Mouse (Mus musculus) kidney, embryonic 14.5 days (tissue): ENCODE data around the gene Cntnap2. TPM values are rescaled to one million over a fixed set of nuclear protein-coding genes. Genes with fewer than 3 reads are reported as not detected.
"Not testable (repeated sequence)": the region's sequence is repeated elsewhere in the genome, so short reads cannot be mapped to it uniquely, and the experiment has no call there.

Source experiments
- ATAC-seq: fragments of 200-750 bp; cut with Nextera tagmentation; 2 replicates; pipeline ENCODE4 v1.8.0; 2017; ENCODE audit warnings: moderate number of reproducible peaks, mild to moderate bottlenecking, moderate TSS enrichment, moderate library complexity; ENCODE audit not compliant: low FRiP score, low TSS enrichment
- H3K27ac ChIP-seq: fragments of 300-500 bp; sonication (generic); 2 replicates; pipeline ENCODE4 v1.5.1; 2014; ENCODE audit warnings: low read depth, mild to moderate bottlenecking, low read length, moderate library complexity, mixed read lengths
- H3K27me3 ChIP-seq: fragments of 300-500 bp; sonication (generic); 2 replicates; pipeline ENCODE4 v1.6.1; 2014; ENCODE audit warnings: mild to moderate bottlenecking, low read length; ENCODE audit not compliant: control insufficient read depth, insufficient read depth
- H3K36me3 ChIP-seq: fragments of 300-500 bp; sonication (generic); 2 replicates; pipeline ENCODE4 v1.6.1; 2014; ENCODE audit warnings: low read length, mixed read lengths; ENCODE audit not compliant: control insufficient read depth, insufficient read depth
- H3K4me1 ChIP-seq: fragments of 300-500 bp; sonication (generic); 2 replicates; pipeline ENCODE4 v1.6.1; 2014; ENCODE audit warnings: low read length, mixed read lengths; ENCODE audit not compliant: control insufficient read depth, insufficient read depth
- H3K4me2 ChIP-seq: fragments of 300-500 bp; sonication (generic); replicated peaks from 2 replicates; pipeline ENCODE4 v1.6.1; 2014; ENCODE audit warnings: low read depth, mild to moderate bottlenecking, low read length
- H3K4me3 ChIP-seq: fragments of 300-500 bp; sonication (generic); 2 replicates; pipeline ENCODE4 v1.5.1; 2014; ENCODE audit warnings: mild to moderate bottlenecking, low read length
- H3K9ac ChIP-seq: fragments of 300-500 bp; sonication (generic); 2 replicates; pipeline ENCODE4 v1.6.1; 2014; ENCODE audit warnings: low read depth, mild to moderate bottlenecking, low read length, moderate library complexity
- H3K9me3 ChIP-seq: fragments of 300-500 bp; sonication (generic); 2 replicates; pipeline ENCODE4 v1.6.1; 2016; ENCODE audit warnings: low read length; ENCODE audit not compliant: control insufficient read depth
- WGBS: fragments of 180-500 bp; shearing (Covaris S2); extraction: QIAGEN DNeasy Blood & Tissue Kit; methylation state at CpG from one replicate; pipeline ENCODE4 v1.1.7; 2014; 5-methylcytosine and 5-hydroxymethylcytosine counted together
- polyA plus RNA-seq: library from polyadenylated mRNA; unstranded; fragments of >200 nt; fragmentation: Nextera tagmentation; extraction: Ambion mirVana; gene quantifications from 2 replicates; pipeline ENCODE4 v1.2.1, GENCODE M21; 2014

Gene Cntnap2
- polyA plus RNA-seq, 1 experiment from 2014 or later = 1.9 TPM

DNA sequence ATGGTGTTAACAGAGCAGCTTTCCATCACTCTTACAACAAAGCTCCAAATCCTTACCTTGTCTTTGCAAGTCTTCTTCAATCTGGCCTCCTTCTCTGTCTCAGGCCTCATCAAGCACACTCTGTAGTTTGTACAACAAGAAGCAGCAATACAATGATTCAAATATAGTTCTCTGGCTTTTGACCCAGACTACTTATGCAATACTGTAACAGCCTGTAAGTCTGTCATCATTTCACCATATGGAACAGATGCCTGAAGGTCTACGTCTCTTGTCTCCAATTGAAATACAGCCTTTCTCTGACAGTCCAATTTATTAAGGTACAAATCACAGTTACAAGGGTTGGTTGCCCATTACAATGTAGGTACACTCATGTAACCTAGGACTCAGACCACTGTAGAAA is 1453.7 kb downstream of the Cntnap2 start:
- H3K4me3 ChIP-seq = no peak overlapping the region
- H3K4me2 ChIP-seq = no peak overlapping the region
- WGBS = 63% methylated on average over 1 of the region's 1 CpGs
- H3K9me3 ChIP-seq = no peaks in the 10 kb centered on the region
- ATAC-seq = no peak
- no peak overlapping the region for H3K27ac ChIP-seq
- H3K27me3 ChIP-seq = no peaks in the 10 kb centered on the region
- H3K36me3 ChIP-seq = no peaks in the 10 kb centered on the region
- H3K9ac ChIP-seq = no peak overlapping the region
- no peaks in the 10 kb centered on the region for H3K4me1 ChIP-seq

DNA sequence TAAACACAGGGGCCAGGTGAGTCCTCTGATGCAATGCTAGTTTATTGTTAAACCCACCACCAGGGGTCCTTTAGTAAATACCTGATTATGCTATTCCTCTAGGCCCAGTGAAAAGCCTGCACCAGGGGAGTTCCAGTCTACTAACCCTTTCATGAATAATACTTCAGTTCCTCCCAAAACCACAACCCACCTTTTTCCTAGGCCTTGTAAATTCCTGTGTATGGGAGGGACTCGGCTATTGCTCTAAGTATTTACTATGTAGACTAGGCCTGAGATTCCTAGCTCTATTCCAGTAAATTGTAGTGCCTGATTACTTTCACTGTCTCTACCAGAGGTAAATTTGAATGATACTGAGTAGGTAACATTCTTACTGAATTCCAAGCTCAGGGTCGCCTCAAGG is 1478.4 kb downstream of the Cntnap2 start:
- H3K27me3 ChIP-seq, H3K27ac ChIP-seq, H3K9me3 ChIP-seq, H3K4me1 ChIP-seq, H3K4me2 ChIP-seq, H3K36me3 ChIP-seq, ATAC-seq, H3K9ac ChIP-seq, H3K4me3 ChIP-seq: not testable (repeated sequence)
- WGBS = 79% methylated on average over 2 of the region's 2 CpGs

DNA sequence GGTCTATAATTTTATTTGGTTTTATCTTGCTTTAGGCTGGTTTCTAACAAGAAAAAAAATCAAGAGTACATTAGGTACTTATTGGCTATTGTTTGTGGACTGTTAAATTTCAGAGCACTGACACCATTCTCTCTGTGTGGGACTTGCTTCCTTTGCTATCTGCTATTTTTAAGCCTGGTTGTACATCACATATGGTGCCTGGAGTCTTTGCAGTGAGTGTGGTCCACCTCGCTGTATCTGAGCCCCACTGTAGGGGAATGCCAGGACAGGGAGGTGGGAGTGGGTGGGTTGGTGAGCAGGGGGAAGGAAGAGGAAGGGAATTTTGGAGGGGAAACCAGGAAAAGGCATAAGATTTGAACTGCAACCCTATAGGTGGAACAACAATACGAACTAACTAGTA is 1504.3 kb downstream of the Cntnap2 start:
- Histone ChIP-seq H3K27ac (no peak overlapping the region), H3K4me1 (no peaks in the 10 kb centered on the region), H3K9ac (no peak overlapping the region), H3K36me3 (no peaks in the 10 kb centered on the region), H3K4me3 (no peak overlapping the region), H3K9me3 (no peaks in the 10 kb centered on the region), H3K27me3 (no peaks in the 10 kb centered on the region), H3K4me2 (no peak overlapping the region)
- no peak for ATAC-seq
- 89% methylated on average over 2 of the region's 2 CpGs for WGBS

DNA sequence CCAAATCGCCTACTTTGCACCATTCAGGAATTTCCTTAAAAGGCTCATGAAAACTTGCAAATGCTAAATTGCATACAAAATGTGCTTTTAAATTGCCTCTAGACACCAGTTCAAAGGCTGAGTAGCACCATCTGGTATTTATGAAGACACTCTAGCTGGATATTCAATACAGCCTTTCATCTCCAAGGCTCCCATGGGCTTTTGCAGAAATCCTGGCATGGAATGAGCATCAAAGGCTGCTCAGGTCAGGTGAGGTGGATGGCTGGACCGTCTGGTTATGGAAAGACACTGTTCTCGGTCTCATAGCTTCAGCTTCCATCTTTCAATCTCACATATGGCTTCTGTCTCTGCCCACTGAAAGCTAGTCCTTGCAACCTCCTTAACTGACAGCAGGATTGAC is 1515.9 kb downstream of the Cntnap2 start:
- H3K27me3 ChIP-seq = no peaks in the 10 kb centered on the region
- 72% methylated on average over 3 of the region's 3 CpGs for WGBS
- no peak for ATAC-seq
- no peak overlapping the region for H3K9ac ChIP-seq
- no peak overlapping the region for H3K4me3 ChIP-seq
- no peaks in the 10 kb centered on the region for H3K4me1 ChIP-seq
- H3K9me3 ChIP-seq = no peaks in the 10 kb centered on the region
- H3K36me3 ChIP-seq = no peaks in the 10 kb centered on the region
- no peak overlapping the region for H3K4me2 ChIP-seq
- no peak overlapping the region for H3K27ac ChIP-seq

DNA sequence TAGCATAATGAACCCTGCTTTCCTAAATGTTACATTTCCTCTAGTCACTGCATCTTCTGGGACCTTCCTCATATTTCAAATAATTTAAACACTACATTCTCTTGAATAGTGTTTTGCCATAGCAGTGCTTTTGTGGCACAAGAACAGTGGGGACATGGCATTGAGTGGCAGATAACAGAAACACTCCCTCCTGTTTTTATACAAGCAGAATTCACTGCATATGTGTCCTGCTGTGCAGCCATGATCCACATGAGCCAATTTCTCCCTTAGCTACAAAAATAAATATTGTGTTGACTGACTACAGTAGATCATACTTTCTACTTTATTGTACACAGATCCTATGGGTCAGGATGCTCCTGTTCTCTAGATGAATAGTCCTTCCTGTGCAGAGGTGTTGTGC is 1553.2 kb downstream of the Cntnap2 start:
- Histone ChIP-seq H3K27ac (no peak overlapping the region), H3K27me3 (no peaks in the 10 kb centered on the region), H3K4me1 (no peaks in the 10 kb centered on the region), H3K4me3 (no peak overlapping the region), H3K4me2 (no peak overlapping the region), H3K9me3 (no peaks in the 10 kb centered on the region), H3K36me3 (no peaks in the 10 kb centered on the region), H3K9ac (no peak overlapping the region)
- ATAC-seq = no peak

DNA sequence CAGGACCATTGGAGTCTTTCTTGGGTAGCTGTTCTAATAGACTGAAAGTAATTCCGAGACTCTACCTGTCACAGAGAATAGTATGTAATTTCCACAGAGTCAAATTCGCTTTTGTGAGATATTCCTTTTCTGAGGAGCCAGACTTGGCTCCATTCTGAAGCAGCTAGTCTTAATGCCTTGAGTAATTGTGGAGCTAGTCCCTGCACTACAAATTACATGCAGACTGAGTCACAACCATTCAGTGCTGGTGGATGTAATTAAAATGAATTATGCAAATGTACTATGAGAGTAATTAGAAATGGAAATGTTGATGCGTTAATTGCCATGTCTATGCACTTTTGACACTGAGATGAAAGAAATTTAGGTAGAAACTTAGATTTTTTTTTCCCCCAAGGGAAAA is 1553.7 kb downstream of the Cntnap2 start:
- Histone ChIP-seq H3K27me3 (no peaks in the 10 kb centered on the region), H3K4me1 (no peaks in the 10 kb centered on the region), H3K27ac (no peak overlapping the region), H3K9me3 (no peaks in the 10 kb centered on the region), H3K4me3 (no peak overlapping the region), H3K9ac (no peak overlapping the region), H3K36me3 (no peaks in the 10 kb centered on the region), H3K4me2 (no peak overlapping the region)
- WGBS = 87% methylated on average over 3 of the region's 3 CpGs
- no peak for ATAC-seq

DNA sequence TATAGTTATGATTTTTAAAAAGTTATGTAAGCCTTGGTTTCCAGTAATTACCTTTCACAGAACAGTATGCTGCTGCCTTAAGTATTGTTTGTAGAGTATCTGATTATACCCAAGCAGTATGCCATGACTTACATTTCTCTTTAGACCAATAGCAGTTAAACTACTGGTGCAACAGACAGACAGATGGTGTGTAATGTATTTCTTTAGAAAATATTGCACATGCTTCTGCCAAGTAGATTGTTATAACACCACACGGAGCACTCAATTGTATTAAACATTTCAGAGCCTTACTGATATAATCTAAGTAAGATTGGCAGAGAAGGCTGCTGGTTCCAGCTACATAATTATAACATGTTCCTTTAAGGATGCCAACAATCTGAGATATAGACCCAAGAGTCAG is 1609.9 kb downstream of the Cntnap2 start:
- Histone ChIP-seq H3K9ac (no peak overlapping the region), H3K27ac (no peak overlapping the region), H3K4me3 (no peak overlapping the region), H3K4me1 (no peaks in the 10 kb centered on the region), H3K9me3 (no peaks in the 10 kb centered on the region), H3K4me2 (no peak overlapping the region), H3K27me3 (no peaks in the 10 kb centered on the region), H3K36me3 (no peaks in the 10 kb centered on the region)
- ATAC-seq = no peak
- 77% methylated on average over 1 of the region's 1 CpGs for WGBS

DNA sequence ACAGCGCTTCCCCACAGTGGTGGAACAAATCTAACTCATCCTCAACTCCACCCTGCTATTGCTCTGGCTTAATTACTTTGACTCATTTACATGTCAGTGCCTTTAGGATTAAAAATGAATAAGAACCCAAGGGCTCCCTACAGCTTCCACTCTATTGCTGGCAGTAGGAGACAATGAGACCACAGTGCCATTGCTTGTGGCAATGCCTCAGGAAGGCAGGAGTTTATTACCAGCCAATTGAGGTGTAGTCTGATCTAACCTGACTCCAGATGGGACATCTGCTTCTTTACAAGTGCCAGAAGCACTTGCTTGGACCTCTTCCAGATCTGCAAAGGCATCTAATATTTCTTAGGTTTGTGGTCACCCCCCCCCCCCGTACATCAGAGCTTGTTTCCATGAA is 1615.9 kb downstream of the Cntnap2 start:
- Histone ChIP-seq H3K27ac (no peak overlapping the region), H3K27me3 (no peaks in the 10 kb centered on the region), H3K9me3 (no peaks in the 10 kb centered on the region), H3K36me3 (no peaks in the 10 kb centered on the region), H3K4me1 (no peaks in the 10 kb centered on the region), H3K9ac (no peak overlapping the region), H3K4me3 (no peak overlapping the region), H3K4me2 (no peak overlapping the region)
- 85% methylated on average over 2 of the region's 2 CpGs for WGBS
- no peak for ATAC-seq

DNA sequence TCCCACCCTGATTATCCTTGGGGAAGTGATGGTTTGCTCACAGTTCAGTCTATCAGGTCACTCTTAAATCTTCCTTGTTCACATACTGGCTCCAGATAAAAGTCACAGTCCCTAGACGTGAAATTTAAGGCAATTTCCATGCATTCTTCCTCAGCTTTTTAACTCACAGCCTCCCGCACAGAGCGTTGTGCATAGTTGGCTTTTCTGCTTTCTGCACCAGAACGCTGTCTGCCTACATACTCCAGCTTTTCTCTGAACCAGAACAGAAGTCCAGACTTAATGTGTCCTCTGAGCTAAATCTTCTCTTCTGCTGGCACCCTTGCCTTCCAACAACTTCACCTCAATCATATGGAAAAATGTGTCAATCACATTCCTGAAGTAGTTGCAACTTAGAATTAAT is 1616.5 kb downstream of the Cntnap2 start:
- Histone ChIP-seq H3K9ac (no peak overlapping the region), H3K4me1 (no peaks in the 10 kb centered on the region), H3K27me3 (no peaks in the 10 kb centered on the region), H3K4me2 (no peak overlapping the region), H3K36me3 (no peaks in the 10 kb centered on the region), H3K9me3 (no peaks in the 10 kb centered on the region), H3K4me3 (no peak overlapping the region), H3K27ac (no peak overlapping the region)
- WGBS = 94% methylated on average over 4 of the region's 4 CpGs
- no peak for ATAC-seq

DNA sequence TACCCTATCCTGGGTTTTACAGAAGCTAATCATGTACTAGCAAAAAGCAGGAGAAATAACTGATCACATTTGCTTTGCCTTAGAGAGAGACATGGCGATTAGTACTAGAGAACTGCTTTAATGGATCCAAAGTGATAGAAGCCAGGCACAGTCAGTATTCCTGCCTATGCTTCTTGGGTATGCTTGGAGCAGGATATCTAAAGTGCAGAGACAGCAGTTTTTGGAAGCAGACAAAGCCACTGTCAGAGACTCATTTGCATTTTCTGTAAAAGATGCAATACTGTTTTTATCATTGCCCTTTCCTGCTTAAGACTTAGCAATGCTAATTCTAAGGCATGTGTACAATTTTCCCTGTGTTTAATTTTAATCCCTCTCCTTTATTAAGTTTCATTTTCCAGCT is 1637.0 kb downstream of the Cntnap2 start:
- 80% methylated on average over 1 of the region's 1 CpGs for WGBS

More for the DNA sequence above, 1637.0 kb downstream of the Cntnap2 start:
- H3K36me3 ChIP-seq = no peaks in the 10 kb centered on the region
- H3K9me3 ChIP-seq = no peaks in the 10 kb centered on the region
- no peak for ATAC-seq
- no peak overlapping the region for H3K4me2 ChIP-seq
- no peak overlapping the region for H3K27ac ChIP-seq
- H3K27me3 ChIP-seq = no peaks in the 10 kb centered on the region
- H3K4me1 ChIP-seq = no peaks in the 10 kb centered on the region
- H3K4me3 ChIP-seq = no peak overlapping the region
- H3K9ac ChIP-seq = no peak overlapping the region
